Mouse (Mus musculus) embryonic fibroblast, embryonic 13.5 days (primary cell): ENCODE results near the gene Rsph14.
A peak's percentile ranks its signal among the peaks of the same experiment; 100 is the strongest.

Experiments
- CTCF ChIP-seq: IDR thresholded peaks from 2 replicates; pipeline ENCODE4 v1.5.1; 2011; ENCODE audit warnings: mild to moderate bottlenecking, control low read depth, low read length, moderate library complexity, borderline replicate concordance; ENCODE audit not compliant: insufficient read depth
- POLR2A ChIP-seq: IDR thresholded peaks from 2 replicates; pipeline ENCODE4 v1.6.1; 2011; ENCODE audit warnings: low read depth, mild to moderate bottlenecking, control low read depth, low read length, moderate library complexity

- 0 out of 2 replicates have a peak, but pooled peaks have one; percentile 20 for TF ChIP-seq CTCF
- TF ChIP-seq POLR2A, result no peak
These were observed 65.4 kb downstream of the Rsph14 start, which contains the start of gene Gnaz for GRCm38 (mm10) chr10:74966850-74967451.
